Mouse (Mus musculus) forebrain, embryonic 13.5 days (tissue): ENCODE measurements around the gene Atg2b. TPM values are rescaled to one million over a fixed set of nuclear protein-coding genes. Genes with fewer than 3 reads are reported as not detected.

Experiments used
- ATAC-seq: fragments of 200-750 bp; cut with Nextera tagmentation; 2 replicates; pipeline ENCODE4 v1.8.0; 2017
- H3K27ac ChIP-seq: fragments of 300-500 bp; sonication (generic); 2 replicates; pipeline ENCODE4 v1.5.1; 2015; ENCODE audit warnings: inconsistent platforms, mild to moderate bottlenecking, moderate library complexity
- H3K27me3 ChIP-seq: fragments of 300-500 bp; sonication (generic); 2 replicates; pipeline ENCODE4 v1.6.1; 2015; ENCODE audit warnings: mild to moderate bottlenecking, inconsistent platforms
- H3K36me3 ChIP-seq: fragments of 300-500 bp; sonication (generic); 2 replicates; pipeline ENCODE4 v1.6.1; 2015; ENCODE audit warnings: mild to moderate bottlenecking, inconsistent platforms; ENCODE audit not compliant: poor library complexity, severe bottlenecking
- H3K4me1 ChIP-seq: fragments of 300-500 bp; sonication (generic); 2 replicates; pipeline ENCODE4 v1.6.1; 2015; ENCODE audit warnings: inconsistent platforms
- H3K4me2 ChIP-seq: fragments of 300-500 bp; sonication (generic); 2 replicates; pipeline ENCODE4 v1.6.1; 2015; ENCODE audit warnings: inconsistent platforms, mild to moderate bottlenecking, moderate library complexity
- H3K4me3 ChIP-seq: fragments of 300-500 bp; sonication (generic); 2 replicates; pipeline ENCODE4 v1.5.1; 2015; ENCODE audit warnings: mild to moderate bottlenecking, inconsistent platforms
- H3K9ac ChIP-seq: fragments of 300-500 bp; sonication (generic); 2 replicates; pipeline ENCODE4 v1.6.1; 2015; ENCODE audit warnings: mild to moderate bottlenecking, inconsistent platforms
- H3K9me3 ChIP-seq: fragments of 300-500 bp; sonication (generic); replicated peaks from 2 replicates; pipeline ENCODE4 v1.6.1; 2016; ENCODE audit warnings: inconsistent platforms
- WGBS: fragments of 180-500 bp; shearing (Covaris S2); methylation state at CpG from one replicate; pipeline ENCODE4 v1.1.7; 2015; 5-methylcytosine and 5-hydroxymethylcytosine counted together
- polyA plus RNA-seq: library from polyadenylated mRNA; unstranded; fragments of >200 nt; fragmentation: Nextera tagmentation; extraction: Ambion mirVana; gene quantifications from 2 replicates; pipeline ENCODE4 v1.2.1, GENCODE M21; 2015

Gene Atg2b
- polyA plus RNA-seq, 1 experiment from 2014 or later = 11.5 TPM

- Histone ChIP-seq H3K27ac (no peak overlapping the region), H3K27me3 (no peaks in the 10 kb centered on the region), H3K9me3 (no peaks in the 10 kb centered on the region), H3K4me3 (no peak overlapping the region), H3K4me1 (peaks cover 12% of the 10 kb centered on the region), H3K36me3 (peaks cover 18% of the 10 kb centered on the region), H3K9ac (no peak overlapping the region), H3K4me2 (no peak overlapping the region)
- 96% methylated on average over 7 of the region's 7 CpGs for WGBS
- ATAC-seq = no peak
Measured at GRCm38 (mm10) chr12:105678211-105678610, 6.8 kb downstream of the Atg2b start.

GRCm38 (mm10) chr12:105676274-105676673, 8.7 kb downstream of the Atg2b start:
- Histone ChIP-seq H3K36me3 (peaks cover 28% of the 10 kb centered on the region), H3K4me2 (no peak overlapping the region), H3K9ac (no peak overlapping the region), H3K9me3 (no peaks in the 10 kb centered on the region), H3K27me3 (no peaks in the 10 kb centered on the region), H3K4me3 (no peak overlapping the region), H3K27ac (no peak overlapping the region), H3K4me1 (no peaks in the 10 kb centered on the region)
- no peak for ATAC-seq
- WGBS = 92% methylated on average over 8 of the region's 8 CpGs

GRCm38 (mm10) chr12:105655850-105656249, 29.2 kb downstream of the Atg2b start:
- Histone ChIP-seq H3K9ac (no peak overlapping the region), H3K4me2 (no peak overlapping the region), H3K9me3 (no peaks in the 10 kb centered on the region), H3K27me3 (no peaks in the 10 kb centered on the region), H3K4me3 (no peak overlapping the region), H3K4me1 (no peaks in the 10 kb centered on the region), H3K36me3 (peaks cover 93% of the 10 kb centered on the region), H3K27ac (no peak overlapping the region)
- no peak for ATAC-seq
- 91% methylated on average over 7 of the region's 7 CpGs for WGBS

- Histone ChIP-seq H3K4me1 (no peaks in the 10 kb centered on the region), H3K4me2 (no peak overlapping the region), H3K27ac (no peak overlapping the region), H3K9ac (no peak overlapping the region), H3K27me3 (no peaks in the 10 kb centered on the region), H3K4me3 (no peak overlapping the region), H3K9me3 (no peaks in the 10 kb centered on the region), H3K36me3 (peaks cover 96% of the 10 kb centered on the region)
- no peak for ATAC-seq
- WGBS = 92% methylated on average over 11 of the region's 11 CpGs
Measured at GRCm38 (mm10) chr12:105642770-105643321, 42.2 kb downstream of the Atg2b start.

- peaks cover 98% of the 10 kb centered on the region for H3K36me3 ChIP-seq
- no peaks in the 10 kb centered on the region for H3K27me3 ChIP-seq
- ATAC-seq = no peak
- no peak overlapping the region for H3K4me3 ChIP-seq
- 85% methylated on average over 4 of the region's 4 CpGs for WGBS
- H3K9me3 ChIP-seq = no peaks in the 10 kb centered on the region
- no peak overlapping the region for H3K4me2 ChIP-seq
- H3K27ac ChIP-seq = no peak overlapping the region
- H3K9ac ChIP-seq = no peak overlapping the region
- no peaks in the 10 kb centered on the region for H3K4me1 ChIP-seq
Measured at GRCm38 (mm10) chr12:105637554-105637953, 47.5 kb downstream of the Atg2b start.

DNA sequence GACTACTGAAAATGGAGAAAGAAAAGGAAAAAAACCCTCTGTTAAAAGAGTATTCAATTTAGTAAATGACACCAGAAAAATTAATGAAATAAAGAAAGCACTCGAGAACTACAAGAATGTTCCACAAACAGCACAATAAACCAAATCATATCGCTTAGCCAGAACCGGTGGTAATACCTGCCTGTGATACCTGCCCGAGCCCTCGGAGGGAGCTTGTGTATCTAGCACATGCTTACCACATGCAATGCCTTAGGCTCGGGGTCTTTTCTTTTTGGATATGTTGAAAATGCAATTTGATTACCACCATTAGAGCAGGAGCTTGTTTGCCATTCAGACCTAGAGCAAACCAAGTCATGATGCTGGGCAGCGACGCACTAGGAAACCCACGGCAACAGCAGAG, 48.5 kb downstream of the Atg2b start:
- Histone ChIP-seq H3K9me3 (no peaks in the 10 kb centered on the region), H3K36me3 (peaks cover 94% of the 10 kb centered on the region), H3K9ac (no peak overlapping the region), H3K4me3 (no peak overlapping the region), H3K4me1 (no peaks in the 10 kb centered on the region), H3K27me3 (no peaks in the 10 kb centered on the region), H3K4me2 (no peak overlapping the region), H3K27ac (no peak overlapping the region)
- whole genome bisulfite sequencing = 87% methylated on average over 9 of the region's 9 CpGs
- no peak for ATAC-seq

DNA sequence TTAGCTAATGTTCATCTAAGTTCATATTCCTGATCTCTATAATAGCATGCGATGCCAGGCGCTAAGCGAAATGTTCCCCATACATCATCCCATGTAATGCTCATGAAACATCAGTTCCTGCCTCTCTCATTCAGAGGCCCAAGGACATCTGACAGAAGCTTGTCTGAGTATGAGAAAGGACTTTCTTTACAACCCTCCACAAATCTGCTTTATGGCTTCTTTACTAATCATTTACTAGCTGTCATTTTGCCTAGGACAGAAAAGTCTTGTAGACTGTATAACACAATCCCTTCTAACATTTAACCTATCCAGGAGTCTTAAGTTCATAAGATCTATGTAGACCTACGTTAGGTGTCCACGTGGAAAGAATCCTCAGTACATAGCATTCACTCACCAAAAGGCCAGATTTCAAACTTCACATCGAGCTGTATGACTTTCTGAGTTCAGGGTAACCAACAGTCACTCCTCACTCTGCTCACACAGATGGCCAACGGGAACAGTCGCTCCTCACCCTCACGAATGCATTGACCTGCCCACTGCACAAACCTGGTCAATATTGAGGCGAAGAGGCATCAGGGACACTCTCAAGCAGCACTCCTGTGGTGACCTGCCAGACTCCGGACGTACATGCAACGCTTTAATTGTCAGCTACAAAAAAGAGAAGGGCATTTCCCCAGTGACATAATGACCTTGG, 50.5 kb downstream of the Atg2b start:
- Histone ChIP-seq H3K9ac (no peak overlapping the region), H3K36me3 (peaks cover 77% of the 10 kb centered on the region), H3K27ac (no peak overlapping the region), H3K9me3 (no peaks in the 10 kb centered on the region), H3K27me3 (no peaks in the 10 kb centered on the region), H3K4me2 (no peak overlapping the region), H3K4me1 (no peaks in the 10 kb centered on the region), H3K4me3 (no peak overlapping the region)
- ATAC-seq = no peak
- 94% methylated on average over 13 of the region's 13 CpGs for WGBS

GRCm38 (mm10) chr12:105625798-105626197, 59.2 kb downstream of the Atg2b start:
- no peak overlapping the region for H3K27ac ChIP-seq
- H3K4me2 ChIP-seq = no peak overlapping the region
- H3K9me3 ChIP-seq = no peaks in the 10 kb centered on the region
- H3K4me1 ChIP-seq = no peaks in the 10 kb centered on the region
- H3K9ac ChIP-seq = no peak overlapping the region
- no peak for ATAC-seq
- H3K27me3 ChIP-seq = no peaks in the 10 kb centered on the region
- 84% methylated on average over 7 of the region's 7 CpGs for WGBS
- no peak overlapping the region for H3K4me3 ChIP-seq
- peaks cover 63% of the 10 kb centered on the region for H3K36me3 ChIP-seq

- H3K4me2 ChIP-seq = no peak overlapping the region
- no peak overlapping the region for H3K4me3 ChIP-seq
- H3K4me1 ChIP-seq = no peaks in the 10 kb centered on the region
- peaks cover 78% of the 10 kb centered on the region for H3K36me3 ChIP-seq
- WGBS = 56% methylated on average over 12 of the region's 12 CpGs
- no peak overlapping the region for H3K9ac ChIP-seq
- ATAC-seq = no peak
- H3K9me3 ChIP-seq = no peaks in the 10 kb centered on the region
- no peak overlapping the region for H3K27ac ChIP-seq
- no peaks in the 10 kb centered on the region for H3K27me3 ChIP-seq
Measured at GRCm38 (mm10) chr12:105622981-105623539, 62.0 kb downstream of the Atg2b start.

DNA sequence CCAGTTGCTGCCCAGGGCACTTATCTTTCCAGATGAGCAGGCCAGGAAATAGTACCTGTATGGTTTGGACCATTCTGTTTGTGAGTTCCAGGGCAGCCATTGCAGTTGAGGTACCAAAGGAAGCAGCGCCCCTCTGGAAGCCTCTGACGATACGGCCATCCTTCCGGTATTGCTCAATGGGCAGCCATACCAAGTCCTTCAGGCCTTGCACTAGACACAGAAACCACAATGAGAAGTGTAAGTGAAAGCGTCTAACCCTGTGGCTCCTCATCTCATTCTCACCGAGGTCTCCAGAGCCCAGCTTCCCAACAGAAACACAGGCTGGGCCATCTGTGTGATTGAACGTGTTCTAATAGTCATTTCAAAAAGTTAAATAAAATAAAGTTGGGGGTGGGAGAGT, 63.0 kb downstream of the Atg2b start:
- Histone ChIP-seq H3K9me3 (no peaks in the 10 kb centered on the region), H3K27me3 (no peaks in the 10 kb centered on the region), H3K4me2 (no peak overlapping the region), H3K27ac (no peak overlapping the region), H3K36me3 (peaks cover 79% of the 10 kb centered on the region), H3K4me1 (no peaks in the 10 kb centered on the region), H3K9ac (no peak overlapping the region), H3K4me3 (no peak overlapping the region)
- ATAC-seq = no peak
- 96% methylated on average over 7 of the region's 7 CpGs for WGBS

GRCm38 (mm10) chr12:105613559-105613958, 71.5 kb downstream of the Atg2b start:
- Histone ChIP-seq H3K27ac (no peak overlapping the region), H3K4me1 (no peaks in the 10 kb centered on the region), H3K27me3 (no peaks in the 10 kb centered on the region), H3K4me2 (no peak overlapping the region), H3K4me3 (no peak overlapping the region), H3K9me3 (no peaks in the 10 kb centered on the region), H3K36me3 (peaks cover 37% of the 10 kb centered on the region), H3K9ac (no peak overlapping the region)
- no peak for ATAC-seq
- 86% methylated on average over 10 of the region's 10 CpGs for WGBS

GRCm38 (mm10) chr12:105611748-105612147, 73.3 kb downstream of the Atg2b start:
- no peak overlapping the region for H3K4me3 ChIP-seq
- 0 out of 2 replicates have a peak, but pooled peaks have one; percentile 48 for ATAC-seq
- no peak overlapping the region for H3K4me2 ChIP-seq
- no peaks in the 10 kb centered on the region for H3K9me3 ChIP-seq
- H3K4me1 ChIP-seq = no peaks in the 10 kb centered on the region
- 18% methylated on average over 7 of the region's 7 CpGs for WGBS
- no peak overlapping the region for H3K27ac ChIP-seq
- no peaks in the 10 kb centered on the region for H3K27me3 ChIP-seq
- no peak overlapping the region for H3K9ac ChIP-seq
- peaks cover 19% of the 10 kb centered on the region for H3K36me3 ChIP-seq
